Mouse (Mus musculus) E14TG2a.4 (cell line): ENCODE results near the gene Gm9195.

ENCODE experiments used
- H3K27me3 ChIP-seq: 2 replicates; pipeline ENCODE4 v1.6.1; 2014; ENCODE audit warnings: low read length, control low read depth; ENCODE audit not compliant: insufficient read depth
- H3K36me3 ChIP-seq: 2 replicates; pipeline ENCODE4 v1.6.1; 2014; ENCODE audit warnings: low read length, control low read depth; ENCODE audit not compliant: insufficient read depth
- H3K4me1 ChIP-seq: replicated peaks from 2 replicates; pipeline ENCODE4 v1.6.1; 2014; ENCODE audit warnings: low read depth, low read length, control low read depth
- H3K4me3 ChIP-seq: replicated peaks from 2 replicates; pipeline ENCODE4 v1.5.1; 2014; ENCODE audit warnings: mild to moderate bottlenecking, low read length
- H3K9me3 ChIP-seq: 2 replicates; pipeline ENCODE4 v1.6.1; 2014; ENCODE audit warnings: low read length, control low read depth
- CTCF ChIP-seq: conservative IDR thresholded peaks from 2 replicates; pipeline ENCODE4 v1.5.1; 2014; ENCODE audit warnings: low read length
- NANOG ChIP-seq: IDR thresholded peaks from 2 replicates; pipeline ENCODE4 v1.6.1; 2014; ENCODE audit warnings: borderline replicate concordance, low read length, mixed read lengths
- POU5F1 ChIP-seq: IDR thresholded peaks from 2 replicates; pipeline ENCODE4 v1.6.1; 2014; ENCODE audit warnings: low read length, borderline replicate concordance

The Gm9195 gene

GRCm38 (mm10) chr14:72491738-72492137 lies at the start of gene Gm9195:
Gene Gm9195 (minus strand): TSS chr14:72491838.
- Histone ChIP-seq H3K9me3 (no peaks in the 10 kb centered on the region), H3K4me3 (no peak within 1 kb of the TSS), H3K36me3 (no peaks in the 10 kb centered on the region), H3K4me1 (no peaks in the 10 kb centered on the region), H3K27me3 (peaks cover 3% of the 10 kb centered on the region; the same call in 1 of the 2 replicates)
- TF ChIP-seq NANOG (no peak), CTCF (no peak), POU5F1 (no peak)

- H3K27me3 ChIP-seq, result peaks cover 13% of the 10 kb centered on the region
- 0 out of 2 replicates have a peak, but pooled peaks cover 4% of the 10 kb centered on the region for H3K4me1 ChIP-seq
- H3K4me3 ChIP-seq, result no peak overlapping the region
- no peak for TF ChIP-seq NANOG
- TF ChIP-seq POU5F1, result no peak
- no peak for TF ChIP-seq CTCF
- H3K9me3 ChIP-seq, result no peaks in the 10 kb centered on the region
- peaks cover 21% of the 10 kb centered on the region for H3K36me3 ChIP-seq
Observed at GRCm38 (mm10) chr14:72536392-72537017, 44.9 kb upstream of the Gm9195 start.

- 0 out of 2 replicates have a peak, but pooled peaks cover 4% of the 10 kb centered on the region for H3K4me1 ChIP-seq
- no peak for TF ChIP-seq POU5F1
- TF ChIP-seq NANOG, result no peak
- TF ChIP-seq CTCF, result no peak
Observed at GRCm38 (mm10) chr14:72533862-72534261, 42.2 kb upstream of the Gm9195 start.

GRCm38 (mm10) chr14:72532028-72532917 lies 40.6 kb upstream of the Gm9195 start:
- Histone ChIP-seq H3K4me3 (peak overlapping the region; percentile 78), H3K36me3 (peaks cover 3% of the 10 kb centered on the region; the same call in 1 of the 2 replicates), H3K9me3 (no peaks in the 10 kb centered on the region), H3K4me1 (0 out of 2 replicates have a peak, but pooled peaks cover 4% of the 10 kb centered on the region), H3K27me3 (peaks cover 24% of the 10 kb centered on the region)
- TF ChIP-seq NANOG (no peak), CTCF (no peak), POU5F1 (no peak)

More at GRCm38 (mm10) chr14:72533862-72534261, 42.2 kb upstream of the Gm9195 start:
- Histone ChIP-seq H3K4me3 (no peak overlapping the region), H3K27me3 (peaks cover 22% of the 10 kb centered on the region), H3K36me3 (peaks cover 3% of the 10 kb centered on the region; the same call in 1 of the 2 replicates), H3K9me3 (no peaks in the 10 kb centered on the region)

GRCm38 (mm10) chr14:72527126-72527525 lies 35.5 kb upstream of the Gm9195 start:
- TF ChIP-seq POU5F1 (no peak), NANOG (no peak), CTCF (no peak)

GRCm38 (mm10) chr14:72519561-72519960 lies 27.9 kb upstream of the Gm9195 start:
- H3K9me3 ChIP-seq, result no peaks in the 10 kb centered on the region
- no peaks in the 10 kb centered on the region for H3K27me3 ChIP-seq
- H3K36me3 ChIP-seq, result no peaks in the 10 kb centered on the region
- H3K4me3 ChIP-seq, result no peak overlapping the region
- no peak for TF ChIP-seq POU5F1
- TF ChIP-seq NANOG, result no peak
- TF ChIP-seq CTCF, result no peak
- H3K4me1 ChIP-seq, result no peaks in the 10 kb centered on the region

More at GRCm38 (mm10) chr14:72527126-72527525, 35.5 kb upstream of the Gm9195 start:
- no peak overlapping the region for H3K4me3 ChIP-seq
- H3K27me3 ChIP-seq, result peaks cover 18% of the 10 kb centered on the region
- H3K4me1 ChIP-seq, result no peaks in the 10 kb centered on the region
- no peaks in the 10 kb centered on the region for H3K9me3 ChIP-seq
- H3K36me3 ChIP-seq, result no peaks in the 10 kb centered on the region

- TF ChIP-seq CTCF, result no peak
- TF ChIP-seq POU5F1, result no peak
- TF ChIP-seq NANOG, result no peak
- Histone ChIP-seq H3K4me1 (no peaks in the 10 kb centered on the region), H3K27me3 (no peaks in the 10 kb centered on the region), H3K4me3 (no peak overlapping the region), H3K36me3 (no peaks in the 10 kb centered on the region), H3K9me3 (no peaks in the 10 kb centered on the region)
Observed at GRCm38 (mm10) chr14:72518786-72519185, 27.1 kb upstream of the Gm9195 start.

- no peaks in the 10 kb centered on the region for H3K4me1 ChIP-seq
- no peak for TF ChIP-seq POU5F1
- no peak for TF ChIP-seq NANOG
- TF ChIP-seq CTCF, result peak; percentile 60
- no peaks in the 10 kb centered on the region for H3K36me3 ChIP-seq
- H3K9me3 ChIP-seq, result 0 out of 2 replicates have a peak, but pooled peaks cover 2% of the 10 kb centered on the region
- no peak overlapping the region for H3K4me3 ChIP-seq
- H3K27me3 ChIP-seq, result no peaks in the 10 kb centered on the region
Observed at GRCm38 (mm10) chr14:72516376-72516775, 24.7 kb upstream of the Gm9195 start.
